Mouse (Mus musculus): ENCODE data around the gene Acot10. TPM values are rescaled to one million over a fixed set of nuclear protein-coding genes. Genes with fewer than 3 reads are reported as not detected.
"Not testable (repeated sequence)": the region's sequence is repeated elsewhere in the genome, so short reads cannot be mapped to it uniquely, and the experiment has no call there.

Acot10 gene
- polyA plus RNA-seq (2015; fragmentation: Nextera tagmentation; extraction: Ambion mirVana), result 0.24 and 0.47 TPM in 2 replicates

- H3K27ac ChIP-seq (replicated peaks), result no peak within 1 kb of the TSS
- no peak within 1 kb of the TSS for H3K4me2 ChIP-seq
- ATAC-seq (ENCODE audit: low FRiP score), result no peak
- H3K9me3 ChIP-seq (replicated peaks), result no peaks in the 10 kb centered on the region
- H3K4me3 ChIP-seq (replicated peaks), result no peak within 1 kb of the TSS
- no peaks in the 10 kb centered on the region for H3K36me3 ChIP-seq
- H3K27me3 ChIP-seq (replicated peaks), result no peaks in the 10 kb centered on the region
- no peak within 1 kb of the TSS for H3K9ac ChIP-seq (replicated peaks)
- H3K4me1 ChIP-seq, result no peaks in the 10 kb centered on the region
- WGBS, result 92% methylated on average over 10 of the region's 10 CpGs
Measured at GRCm38 (mm10) chr15:20666650-20667049, at the start of gene Acot10. Gene Acot10 (minus strand): TSS chr15:20666750.

- Histone ChIP-seq H3K4me3 (replicated peaks) (no peak overlapping the region), H3K27me3 (replicated peaks) (no peaks in the 10 kb centered on the region), H3K4me1 (no peaks in the 10 kb centered on the region), H3K27ac (replicated peaks) (no peak overlapping the region), H3K36me3 (no peaks in the 10 kb centered on the region), H3K9me3 (replicated peaks) (no peaks in the 10 kb centered on the region), H3K9ac (replicated peaks) (no peak overlapping the region), H3K4me2 (no peak overlapping the region)
- no peak for ATAC-seq (ENCODE audit: low FRiP score)
- 68% methylated on average over 4 of the region's 4 CpGs for WGBS
Measured at GRCm38 (mm10) chr15:20711859-20712258, 45.3 kb upstream of the Acot10 start.

- H3K27me3 ChIP-seq (replicated peaks), result no peaks in the 10 kb centered on the region
- no peaks in the 10 kb centered on the region for H3K9me3 ChIP-seq (replicated peaks)
- H3K36me3 ChIP-seq, result no peaks in the 10 kb centered on the region
- ATAC-seq (ENCODE audit: low FRiP score), result no peak
- no peak overlapping the region for H3K4me2 ChIP-seq
- no peak overlapping the region for H3K4me3 ChIP-seq (replicated peaks)
- H3K27ac ChIP-seq (replicated peaks), result no peak overlapping the region
- 84% methylated on average over 5 of the region's 5 CpGs for WGBS
- H3K4me1 ChIP-seq, result no peaks in the 10 kb centered on the region
- H3K9ac ChIP-seq (replicated peaks), result no peak overlapping the region
Measured at GRCm38 (mm10) chr15:20696229-20696628, 29.7 kb upstream of the Acot10 start.

- 74% methylated on average over 5 of the region's 5 CpGs for whole genome bisulfite sequencing
- Histone ChIP-seq H3K4me2 (no peak overlapping the region), H3K27me3 (replicated peaks) (no peaks in the 10 kb centered on the region), H3K4me3 (replicated peaks) (no peak overlapping the region), H3K4me1 (no peaks in the 10 kb centered on the region), H3K27ac (replicated peaks) (no peak overlapping the region), H3K9ac (replicated peaks) (no peak overlapping the region), H3K9me3 (replicated peaks) (no peaks in the 10 kb centered on the region), H3K36me3 (no peaks in the 10 kb centered on the region)
- ATAC-seq (ENCODE audit: low FRiP score), result no peak
Measured at GRCm38 (mm10) chr15:20684200-20684599, 17.6 kb upstream of the Acot10 start.

GRCm38 (mm10) chr15:20682719-20683118, 16.2 kb upstream of the Acot10 start:
- Histone ChIP-seq H3K36me3 (no peaks in the 10 kb centered on the region), H3K9ac (replicated peaks) (no peak overlapping the region), H3K4me3 (replicated peaks) (no peak overlapping the region), H3K4me2 (no peak overlapping the region), H3K27ac (replicated peaks) (no peak overlapping the region), H3K9me3 (replicated peaks) (no peaks in the 10 kb centered on the region), H3K4me1 (no peaks in the 10 kb centered on the region), H3K27me3 (replicated peaks) (no peaks in the 10 kb centered on the region)
- 60% methylated on average over 2 of the region's 2 CpGs for WGBS
- no peak for ATAC-seq (ENCODE audit: low FRiP score)

GRCm38 (mm10) chr15:20669507-20669906, 3.0 kb upstream of the Acot10 start:
- H3K36me3 ChIP-seq; H3K4me2 ChIP-seq; H3K9ac ChIP-seq (replicated peaks); ATAC-seq (ENCODE audit: low FRiP score); H3K9me3 ChIP-seq (replicated peaks); H3K27ac ChIP-seq (replicated peaks); H3K27me3 ChIP-seq (replicated peaks); H3K4me3 ChIP-seq (replicated peaks); H3K4me1 ChIP-seq: not testable (repeated sequence)
- WGBS, result 68% methylated on average over 2 of the region's 2 CpGs

GRCm38 (mm10) chr15:20667989-20668388, 1.4 kb upstream of the Acot10 start:
- no peak overlapping the region for H3K9ac ChIP-seq (replicated peaks)
- H3K4me1 ChIP-seq, result no peaks in the 10 kb centered on the region
- no peak overlapping the region for H3K27ac ChIP-seq (replicated peaks)
- H3K27me3 ChIP-seq (replicated peaks), result no peaks in the 10 kb centered on the region
- H3K9me3 ChIP-seq (replicated peaks), result no peaks in the 10 kb centered on the region
- H3K4me3 ChIP-seq (replicated peaks), result no peak overlapping the region
- 62% methylated on average over 1 of the region's 1 CpGs for WGBS
- H3K36me3 ChIP-seq, result no peaks in the 10 kb centered on the region
- no peak for ATAC-seq (ENCODE audit: low FRiP score)
- no peak overlapping the region for H3K4me2 ChIP-seq

- Histone ChIP-seq H3K9me3 (replicated peaks) (no peaks in the 10 kb centered on the region), H3K4me3 (replicated peaks) (no peak overlapping the region), H3K4me1 (no peaks in the 10 kb centered on the region), H3K36me3 (no peaks in the 10 kb centered on the region), H3K27ac (replicated peaks) (no peak overlapping the region), H3K9ac (replicated peaks) (no peak overlapping the region), H3K27me3 (replicated peaks) (no peaks in the 10 kb centered on the region), H3K4me2 (no peak overlapping the region)
- ATAC-seq (ENCODE audit: low FRiP score), result no peak
Measured at GRCm38 (mm10) chr15:20667350-20667749, 800 bp upstream of the Acot10 start.

GRCm38 (mm10) chr15:20660221-20660620, 6.3 kb downstream of the Acot10 start:
- no peak for ATAC-seq (ENCODE audit: low FRiP score)
- Histone ChIP-seq H3K4me3 (replicated peaks) (no peak overlapping the region), H3K9ac (replicated peaks) (no peak overlapping the region), H3K27me3 (replicated peaks) (no peaks in the 10 kb centered on the region), H3K4me2 (no peak overlapping the region), H3K9me3 (replicated peaks) (no peaks in the 10 kb centered on the region), H3K36me3 (no peaks in the 10 kb centered on the region), H3K27ac (replicated peaks) (no peak overlapping the region), H3K4me1 (no peaks in the 10 kb centered on the region)
- 79% methylated on average over 2 of the region's 2 CpGs for WGBS

GRCm38 (mm10) chr15:20642905-20643414, 23.6 kb downstream of the Acot10 start:
- H3K4me2 ChIP-seq, result no peak overlapping the region
- no peak for ATAC-seq (ENCODE audit: low FRiP score)

GRCm38 (mm10) chr15:20639155-20639554, 27.4 kb downstream of the Acot10 start:
- no peaks in the 10 kb centered on the region for H3K36me3 ChIP-seq
- no peaks in the 10 kb centered on the region for H3K9me3 ChIP-seq (replicated peaks)
- no peaks in the 10 kb centered on the region for H3K4me1 ChIP-seq
- no peaks in the 10 kb centered on the region for H3K27me3 ChIP-seq (replicated peaks)
- no peak overlapping the region for H3K27ac ChIP-seq (replicated peaks)
- 30% methylated on average over 2 of the region's 2 CpGs for WGBS
- H3K4me3 ChIP-seq (replicated peaks), result no peak overlapping the region
- peak; percentile 69; the same call in 1 of the 2 replicates for ATAC-seq (ENCODE audit: low FRiP score)
- H3K9ac ChIP-seq (replicated peaks), result no peak overlapping the region
- no peak overlapping the region for H3K4me2 ChIP-seq

More at GRCm38 (mm10) chr15:20642905-20643414, 23.6 kb downstream of the Acot10 start:
- 83% methylated on average over 3 of the region's 3 CpGs for WGBS
- Histone ChIP-seq H3K4me1 (no peaks in the 10 kb centered on the region), H3K27ac (replicated peaks) (no peak overlapping the region), H3K9ac (replicated peaks) (no peak overlapping the region), H3K4me3 (replicated peaks) (no peak overlapping the region), H3K36me3 (no peaks in the 10 kb centered on the region), H3K27me3 (replicated peaks) (no peaks in the 10 kb centered on the region), H3K9me3 (replicated peaks) (no peaks in the 10 kb centered on the region)

- Histone ChIP-seq H3K9me3 (replicated peaks) (no peaks in the 10 kb centered on the region), H3K27me3 (replicated peaks) (no peaks in the 10 kb centered on the region), H3K4me1 (no peaks in the 10 kb centered on the region), H3K9ac (replicated peaks) (no peak overlapping the region), H3K36me3 (no peaks in the 10 kb centered on the region), H3K4me3 (replicated peaks) (no peak overlapping the region), H3K4me2 (no peak overlapping the region), H3K27ac (replicated peaks) (no peak overlapping the region)
- 66% methylated on average over 2 of the region's 2 CpGs for WGBS
- ATAC-seq (ENCODE audit: low FRiP score), result no peak
Measured at GRCm38 (mm10) chr15:20634593-20634992, 32.0 kb downstream of the Acot10 start.
